Mouse (Mus musculus) stomach, postnatal 0 days (tissue): ENCODE results near the gene Spen. TPM values are rescaled to one million over a fixed set of nuclear protein-coding genes. Genes with fewer than 3 reads are reported as not detected.

Experiments used
- ATAC-seq: fragments of 200-750 bp; cut with Nextera tagmentation; 2 replicates; pipeline ENCODE4 v1.8.0; 2017; ENCODE audit not compliant: low FRiP score, low TSS enrichment
- DNase-seq: peaks from one replicate; pipeline ENCODE4 v3.0.0-alpha.2; 2016; ENCODE audit warnings: low spot score
- H3K27ac ChIP-seq: fragments of 300-500 bp; sonication (generic); replicated peaks from 2 replicates; pipeline ENCODE4 v1.5.1; 2014; ENCODE audit warnings: mild to moderate bottlenecking, control low read depth
- H3K27me3 ChIP-seq: fragments of 300-500 bp; sonication (generic); 2 replicates; pipeline ENCODE4 v1.6.1; 2014; ENCODE audit warnings: low read length; ENCODE audit not compliant: control insufficient read depth, insufficient read depth
- H3K36me3 ChIP-seq: fragments of 300-500 bp; sonication (generic); 2 replicates; pipeline ENCODE4 v1.6.1; 2014; ENCODE audit warnings: low read length, mixed read lengths; ENCODE audit not compliant: control insufficient read depth, insufficient read depth
- H3K4me1 ChIP-seq: fragments of 300-500 bp; sonication (generic); replicated peaks from 2 replicates; pipeline ENCODE4 v1.6.1; 2014; ENCODE audit warnings: antibody characterized with exemption; ENCODE audit not compliant: control insufficient read depth, insufficient read depth
- H3K4me2 ChIP-seq: fragments of 300-500 bp; sonication (generic); replicated peaks from 2 replicates; pipeline ENCODE4 v1.6.1; 2014; ENCODE audit warnings: low read depth, mild to moderate bottlenecking, control low read depth, moderate library complexity
- H3K4me3 ChIP-seq: fragments of 300-500 bp; sonication (generic); 2 replicates; pipeline ENCODE4 v1.5.1; 2014; ENCODE audit warnings: low read depth, low read length, control low read depth
- H3K9ac ChIP-seq: fragments of 300-500 bp; sonication (generic); 2 replicates; pipeline ENCODE4 v1.6.1; 2014; ENCODE audit warnings: mild to moderate bottlenecking, low read length, control low read depth, mixed read lengths
- H3K9me3 ChIP-seq: fragments of 300-500 bp; sonication (generic); 2 replicates; pipeline ENCODE4 v1.6.1; 2016; ENCODE audit warnings: low read length; ENCODE audit not compliant: control insufficient read depth
- CTCF ChIP-seq: IDR thresholded peaks from 2 replicates; pipeline ENCODE4 v1.5.1; 2016; ENCODE audit warnings: antibody characterized with exemption, low read depth, mild to moderate bottlenecking, moderate library complexity
- EP300 ChIP-seq: optimal IDR thresholded peaks from 2 replicates; pipeline ENCODE3; 2016; ENCODE audit warnings: antibody characterized with exemption
- WGBS: fragments of 180-500 bp; shearing (Covaris S2); extraction: QIAGEN DNeasy Blood & Tissue Kit; methylation state at CpG from one replicate; pipeline ENCODE4 v1.1.7; 2014; 5-methylcytosine and 5-hydroxymethylcytosine counted together
- polyA plus RNA-seq: library from polyadenylated mRNA; unstranded; fragments of >200 nt; fragmentation: Nextera tagmentation; extraction: Ambion mirVana; gene quantifications from 2 replicates; pipeline ENCODE4 v1.2.1, GENCODE M21; 2015

Gene Spen
- polyA plus RNA-seq, 1 experiment from 2014 or later, result 2.9 TPM

DNA sequence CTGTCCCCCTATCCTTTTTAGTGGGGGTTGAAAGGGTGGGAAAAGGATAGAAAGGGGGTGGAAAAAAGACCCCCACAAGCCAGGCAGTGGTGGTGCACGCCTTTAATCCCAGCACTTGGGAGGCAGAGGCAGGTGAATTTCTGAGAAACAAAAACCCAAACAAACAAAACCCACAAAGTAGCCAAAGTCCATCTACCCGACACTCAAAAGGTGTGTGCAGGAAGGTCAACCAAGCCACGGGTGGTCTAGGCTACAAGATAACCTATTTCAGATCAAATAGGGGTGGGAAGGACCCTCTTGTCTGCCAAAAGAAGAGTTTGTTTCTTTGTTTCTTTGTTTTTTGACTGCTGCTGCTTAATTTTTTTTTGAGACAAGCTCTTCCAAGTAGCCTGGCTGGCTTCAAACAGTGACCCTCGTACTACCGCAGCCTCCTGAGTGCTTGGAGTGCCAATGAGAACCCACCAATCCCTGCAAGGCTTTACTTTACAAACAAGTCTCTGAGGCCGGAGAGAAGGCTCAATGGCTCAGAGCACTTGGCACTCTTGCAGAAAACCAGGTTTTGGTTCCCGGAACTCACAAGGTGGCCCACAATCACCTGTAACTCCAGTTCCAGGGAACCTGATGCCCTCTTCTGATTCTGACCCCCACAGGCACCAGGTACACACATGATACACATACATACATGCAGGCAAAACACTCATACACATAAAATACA lies 11.3 kb downstream of the Spen start:
- no peaks in the 10 kb centered on the region for H3K4me1 ChIP-seq
- no peak overlapping the region for H3K27ac ChIP-seq
- no peak for TF ChIP-seq CTCF
- peaks cover under 1% of the 10 kb centered on the region; the same call in 1 of the 2 replicates for H3K36me3 ChIP-seq
- no peaks in the 10 kb centered on the region for H3K9me3 ChIP-seq
- ATAC-seq (no peak), DNase-seq (no peak)
- H3K9ac ChIP-seq, result no peak overlapping the region
- no peaks in the 10 kb centered on the region for H3K27me3 ChIP-seq
- no peak overlapping the region for H3K4me2 ChIP-seq
- H3K4me3 ChIP-seq, result no peak overlapping the region
- 64% methylated on average over 7 of the region's 7 CpGs for WGBS

DNA sequence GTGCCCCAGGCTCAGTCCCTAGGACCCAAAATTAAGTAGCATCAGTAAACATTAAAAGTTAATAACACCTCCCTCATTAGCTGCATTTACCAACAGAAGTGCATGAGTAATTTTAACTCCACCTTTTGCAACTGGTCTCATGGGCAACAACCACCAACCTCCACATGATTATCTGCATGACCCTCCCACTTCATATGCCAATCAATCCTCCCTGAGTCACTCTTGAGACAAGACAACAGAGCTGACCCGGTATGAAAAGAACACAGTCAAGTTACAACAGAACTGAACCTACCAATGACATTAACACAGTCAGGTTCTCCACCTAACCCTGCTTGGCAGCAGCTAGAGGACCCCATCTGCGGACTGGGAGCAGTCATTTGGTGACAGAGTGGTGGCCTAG lies 12.5 kb downstream of the Spen start:
- Histone ChIP-seq H3K4me2 (no peak overlapping the region), H3K4me3 (no peak overlapping the region), H3K27ac (0 out of 2 replicates have a peak overlapping the region, but pooled peaks have one; percentile 8), H3K9me3 (no peaks in the 10 kb centered on the region), H3K9ac (no peak overlapping the region), H3K27me3 (no peaks in the 10 kb centered on the region), H3K4me1 (no peaks in the 10 kb centered on the region), H3K36me3 (peaks cover 12% of the 10 kb centered on the region)
- ATAC-seq (peak; percentile 33; the same call in 1 of the 2 replicates), DNase-seq (no peak)
- 61% methylated on average over 2 of the region's 2 CpGs for WGBS
- TF ChIP-seq CTCF, result no peak
- TF ChIP-seq EP300, result no peak

DNA sequence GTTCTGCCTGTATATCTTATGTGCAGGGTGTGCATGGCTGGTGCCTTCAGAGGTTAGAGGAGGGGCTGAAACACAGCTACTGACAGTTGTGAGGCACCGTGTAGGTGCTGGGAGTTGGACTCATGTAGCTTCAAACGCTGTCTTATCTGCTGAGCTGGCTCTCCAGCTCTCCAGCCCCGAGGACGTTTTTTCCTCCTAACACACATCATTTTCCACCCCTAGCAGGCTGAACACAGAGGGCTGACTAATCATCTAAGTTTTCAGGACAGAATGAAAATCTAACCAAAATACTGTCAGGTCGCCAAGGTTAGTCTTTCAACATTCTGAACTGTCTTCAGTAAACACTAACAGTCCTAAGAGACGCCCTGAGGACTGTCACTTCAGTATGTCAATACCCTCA lies 13.7 kb downstream of the Spen start:
- Histone ChIP-seq H3K4me1 (no peaks in the 10 kb centered on the region), H3K9me3 (no peaks in the 10 kb centered on the region), H3K27me3 (no peaks in the 10 kb centered on the region), H3K9ac (no peak overlapping the region), H3K4me2 (no peak overlapping the region), H3K27ac (no peak overlapping the region), H3K4me3 (no peak overlapping the region), H3K36me3 (peaks cover 14% of the 10 kb centered on the region)
- DNase-seq (no peak), ATAC-seq (peak; percentile 48; the same call in 1 of the 2 replicates)
- no peak for TF ChIP-seq EP300
- TF ChIP-seq CTCF, result no peak
- 28% methylated on average over 6 of the region's 6 CpGs for WGBS

DNA sequence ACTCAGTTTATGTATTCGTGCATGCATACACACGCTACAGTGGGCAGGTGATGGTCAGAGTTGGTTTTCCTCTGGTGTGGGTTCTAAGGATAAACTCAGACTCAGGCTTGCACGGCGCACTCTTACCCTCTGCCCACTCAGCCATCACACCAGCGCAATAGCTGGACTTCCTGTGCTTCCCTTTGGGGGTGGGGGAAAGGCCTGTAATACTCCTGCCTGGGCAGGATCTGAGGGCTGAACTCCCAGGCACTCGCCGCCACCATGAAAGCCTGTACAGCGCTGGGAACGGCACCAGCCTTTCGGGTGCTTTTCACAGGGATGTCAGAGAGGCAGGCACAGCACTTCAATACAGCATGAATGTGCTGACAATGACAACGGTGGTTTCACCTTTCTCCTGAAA lies 15.3 kb downstream of the Spen start:
- Histone ChIP-seq H3K36me3 (peaks cover 15% of the 10 kb centered on the region), H3K4me1 (no peaks in the 10 kb centered on the region), H3K4me3 (no peak overlapping the region), H3K9ac (no peak overlapping the region), H3K27ac (no peak overlapping the region), H3K4me2 (no peak overlapping the region), H3K27me3 (no peaks in the 10 kb centered on the region), H3K9me3 (no peaks in the 10 kb centered on the region)
- 64% methylated on average over 11 of the region's 11 CpGs for WGBS
- DNase-seq, result no peak
- no peak for ATAC-seq
- TF ChIP-seq EP300, result no peak
- no peak for TF ChIP-seq CTCF

DNA sequence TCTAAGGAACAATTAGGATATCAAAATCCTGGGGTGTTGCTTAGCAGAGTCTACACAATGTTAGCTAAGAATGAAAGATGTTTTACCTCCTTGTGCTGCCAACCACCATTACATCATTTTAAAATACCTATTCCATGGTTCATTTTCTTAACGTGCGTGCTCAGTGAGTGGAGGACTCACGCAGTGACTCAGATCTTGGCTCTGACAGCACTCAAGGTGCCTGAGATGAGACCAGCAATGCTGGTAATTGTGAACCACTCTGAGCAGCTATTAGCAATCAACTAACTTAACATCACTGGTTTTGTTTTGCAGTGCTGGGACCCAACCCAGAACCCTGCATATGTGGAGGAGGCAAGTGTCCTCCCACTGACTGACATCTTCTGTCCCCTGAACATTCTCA lies 20.0 kb downstream of the Spen start:
- no peak for TF ChIP-seq CTCF
- no peak for TF ChIP-seq EP300
- H3K27me3 ChIP-seq, result no peaks in the 10 kb centered on the region
- H3K4me3 ChIP-seq, result no peak overlapping the region
- DNase-seq (no peak), ATAC-seq (no peak)
- no peaks in the 10 kb centered on the region for H3K9me3 ChIP-seq
- 60% methylated on average over 3 of the region's 3 CpGs for WGBS
- H3K4me2 ChIP-seq, result no peak overlapping the region
- H3K4me1 ChIP-seq, result no peaks in the 10 kb centered on the region
- H3K27ac ChIP-seq, result no peak overlapping the region
- no peak overlapping the region for H3K9ac ChIP-seq
- H3K36me3 ChIP-seq, result peaks cover 15% of the 10 kb centered on the region

DNA sequence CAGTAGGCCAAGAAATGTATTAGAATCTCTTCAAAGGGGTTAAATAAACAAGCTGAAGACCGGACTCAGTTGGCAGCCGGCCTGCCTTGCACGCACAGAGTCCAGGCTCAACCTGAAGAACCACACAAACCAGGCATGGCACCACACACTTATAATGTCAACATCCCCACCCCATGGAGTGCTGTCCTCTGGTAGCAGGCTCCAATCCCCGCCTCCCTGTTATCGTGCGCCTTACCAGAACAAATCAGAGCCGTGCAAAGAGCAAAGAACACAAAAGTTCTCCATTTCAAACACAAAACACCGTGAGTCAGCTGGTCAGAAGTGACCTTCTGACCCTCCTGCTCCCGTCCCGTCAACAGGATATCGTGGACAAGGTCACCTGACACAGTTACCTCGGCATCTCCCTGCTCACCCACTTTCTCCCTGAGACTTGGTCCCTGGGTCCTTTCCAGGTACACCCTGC lies 24.2 kb downstream of the Spen start:
- H3K4me3 ChIP-seq, result no peak overlapping the region
- peak; percentile 97 for ATAC-seq
- no peaks in the 10 kb centered on the region for H3K27me3 ChIP-seq
- TF ChIP-seq EP300 (no peak), CTCF (no peak)
- H3K4me1 ChIP-seq, result peaks cover 5% of the 10 kb centered on the region; the same call in 1 of the 2 replicates
- no peak overlapping the region for H3K9ac ChIP-seq
- no peaks in the 10 kb centered on the region for H3K9me3 ChIP-seq
- DNase-seq, result peak; percentile 92
- H3K27ac ChIP-seq, result peak overlapping the region; percentile 84
- no peaks in the 10 kb centered on the region for H3K36me3 ChIP-seq
- no peak overlapping the region; the same call in 1 of the 2 replicates for H3K4me2 ChIP-seq
- 24% methylated on average over 12 of the region's 12 CpGs for WGBS
